Mouse (Mus musculus) hindbrain, embryonic 16.5 days (tissue): ENCODE results near the gene Srpr. TPM values are rescaled to one million over a fixed set of nuclear protein-coding genes. Genes with fewer than 3 reads are reported as not detected.
A peak's percentile ranks its signal among the peaks of the same experiment; 100 is the strongest.

Source experiments
- ATAC-seq: fragments of 200-750 bp; cut with Nextera tagmentation; 2 replicates; pipeline ENCODE4 v1.8.0; 2017; ENCODE audit warnings: moderate TSS enrichment, moderate library complexity
- H3K27ac ChIP-seq: fragments of 300-500 bp; sonication (generic); 2 replicates; pipeline ENCODE4 v1.5.1; 2014; ENCODE audit warnings: low read depth, mild to moderate bottlenecking, control low read depth, low read length, moderate library complexity
- H3K27me3 ChIP-seq: fragments of 300-500 bp; sonication (generic); replicated peaks from 2 replicates; pipeline ENCODE4 v1.6.1; 2014; ENCODE audit warnings: low read length; ENCODE audit not compliant: control insufficient read depth, insufficient read depth
- H3K36me3 ChIP-seq: fragments of 300-500 bp; sonication (generic); 2 replicates; pipeline ENCODE4 v1.6.1; 2014; ENCODE audit warnings: mild to moderate bottlenecking, low read length, moderate library complexity, mixed read lengths; ENCODE audit not compliant: control insufficient read depth, insufficient read depth
- H3K4me1 ChIP-seq: fragments of 300-500 bp; sonication (generic); 2 replicates; pipeline ENCODE4 v1.6.1; 2014; ENCODE audit warnings: low read depth, low read length; ENCODE audit not compliant: control insufficient read depth, insufficient read depth
- H3K4me2 ChIP-seq: fragments of 300-500 bp; sonication (generic); 2 replicates; pipeline ENCODE4 v1.6.1; 2014; ENCODE audit warnings: mild to moderate bottlenecking, low read length, control low read depth, moderate library complexity
- H3K4me3 ChIP-seq: fragments of 300-500 bp; sonication (generic); 2 replicates; pipeline ENCODE4 v1.5.1; 2014; ENCODE audit warnings: mild to moderate bottlenecking, low read length, control low read depth, moderate library complexity
- H3K9ac ChIP-seq: fragments of 300-500 bp; sonication (generic); 2 replicates; pipeline ENCODE4 v1.6.1; 2014; ENCODE audit warnings: low read depth, mild to moderate bottlenecking, control low read depth, low read length, moderate library complexity
- H3K9me3 ChIP-seq: fragments of 300-500 bp; sonication (generic); 2 replicates; pipeline ENCODE4 v1.6.1; 2014; ENCODE audit warnings: mild to moderate bottlenecking, low read length, moderate library complexity; ENCODE audit not compliant: control insufficient read depth
- WGBS: fragments of 180-500 bp; shearing (Covaris S2); extraction: QIAGEN DNeasy Blood & Tissue Kit; methylation state at CpG from one replicate; pipeline ENCODE4 v1.1.7; 2014; 5-methylcytosine and 5-hydroxymethylcytosine counted together
- polyA plus RNA-seq: library from polyadenylated mRNA; unstranded; fragments of >200 nt; fragmentation: Nextera tagmentation; extraction: Ambion mirVana; gene quantifications from 2 replicates; pipeline ENCODE4 v1.2.1, GENCODE M21; 2015

Srpr gene
- 63.4 and 71.8 TPM in 2 replicates for polyA plus RNA-seq

- H3K9ac ChIP-seq, result peak within 1 kb of the TSS; percentile 76
- peak; percentile 88 for ATAC-seq
- H3K36me3 ChIP-seq, result no peaks in the 10 kb centered on the region
- H3K27me3 ChIP-seq, result no peaks in the 10 kb centered on the region
- no peaks in the 10 kb centered on the region for H3K9me3 ChIP-seq
- H3K27ac ChIP-seq, result no peak within 1 kb of the TSS
- H3K4me2 ChIP-seq, result peak within 1 kb of the TSS; percentile 83
- 0% methylated on average over 38 of the region's 44 CpGs for WGBS
- peak within 1 kb of the TSS; percentile 64 for H3K4me3 ChIP-seq
- H3K4me1 ChIP-seq, result peaks cover 9% of the 10 kb centered on the region
These were observed at the start of gene Srpr, which contains the start of gene Tirap for GRCm38 (mm10) chr9:35199772-35200471. Srpr (plus strand) TSS chr9:35200175. Tirap (minus strand) TSS chr9:35200291.

- Histone ChIP-seq H3K9ac (no peak overlapping the region), H3K4me3 (no peak overlapping the region), H3K9me3 (no peaks in the 10 kb centered on the region), H3K36me3 (no peaks in the 10 kb centered on the region), H3K4me1 (no peaks in the 10 kb centered on the region), H3K4me2 (no peak overlapping the region), H3K27me3 (no peaks in the 10 kb centered on the region), H3K27ac (no peak overlapping the region)
- 92% methylated on average over 1 of the region's 1 CpGs for WGBS
- no peak for ATAC-seq
These were observed 47.1 kb upstream of the Srpr start for GRCm38 (mm10) chr9:35152923-35153322.

GRCm38 (mm10) chr9:35156002-35156710 is 43.8 kb upstream of the Srpr start:
- no peak for ATAC-seq
- H3K36me3 ChIP-seq, result no peaks in the 10 kb centered on the region
- no peak overlapping the region for H3K27ac ChIP-seq
- no peaks in the 10 kb centered on the region for H3K9me3 ChIP-seq
- no peaks in the 10 kb centered on the region for H3K4me1 ChIP-seq
- no peak overlapping the region for H3K4me3 ChIP-seq
- no peak overlapping the region for H3K9ac ChIP-seq
- 95% methylated on average over 5 of the region's 5 CpGs for WGBS
- no peaks in the 10 kb centered on the region for H3K27me3 ChIP-seq
- no peak overlapping the region for H3K4me2 ChIP-seq

- Histone ChIP-seq H3K36me3 (no peaks in the 10 kb centered on the region), H3K4me2 (no peak overlapping the region), H3K27me3 (no peaks in the 10 kb centered on the region), H3K4me1 (no peaks in the 10 kb centered on the region), H3K9ac (no peak overlapping the region), H3K9me3 (no peaks in the 10 kb centered on the region), H3K4me3 (no peak overlapping the region), H3K27ac (no peak overlapping the region)
- 91% methylated on average over 4 of the region's 4 CpGs for WGBS
- ATAC-seq, result no peak
These were observed 43.1 kb upstream of the Srpr start for GRCm38 (mm10) chr9:35156862-35157261.

GRCm38 (mm10) chr9:35158477-35158876 is 41.5 kb upstream of the Srpr start:
- no peak for ATAC-seq
- no peaks in the 10 kb centered on the region for H3K9me3 ChIP-seq
- 84% methylated on average over 3 of the region's 3 CpGs for WGBS

GRCm38 (mm10) chr9:35160662-35161061 is 39.3 kb upstream of the Srpr start:
- no peaks in the 10 kb centered on the region for H3K27me3 ChIP-seq
- no peaks in the 10 kb centered on the region for H3K9me3 ChIP-seq
- H3K36me3 ChIP-seq, result no peaks in the 10 kb centered on the region
- no peak overlapping the region for H3K4me3 ChIP-seq
- no peak overlapping the region for H3K9ac ChIP-seq
- H3K27ac ChIP-seq, result no peak overlapping the region
- no peaks in the 10 kb centered on the region for H3K4me1 ChIP-seq
- 73% methylated on average over 2 of the region's 2 CpGs for WGBS
- no peak overlapping the region for H3K4me2 ChIP-seq
- ATAC-seq, result no peak

More at GRCm38 (mm10) chr9:35158477-35158876, 41.5 kb upstream of the Srpr start:
- no peaks in the 10 kb centered on the region for H3K27me3 ChIP-seq
- H3K36me3 ChIP-seq, result no peaks in the 10 kb centered on the region
- no peak overlapping the region for H3K27ac ChIP-seq
- H3K4me1 ChIP-seq, result no peaks in the 10 kb centered on the region
- no peak overlapping the region for H3K9ac ChIP-seq
- H3K4me3 ChIP-seq, result no peak overlapping the region
- H3K4me2 ChIP-seq, result no peak overlapping the region

GRCm38 (mm10) chr9:35161721-35162120 is 38.3 kb upstream of the Srpr start:
- no peak overlapping the region for H3K27ac ChIP-seq
- no peaks in the 10 kb centered on the region for H3K4me1 ChIP-seq
- no peak overlapping the region for H3K9ac ChIP-seq
- no peak overlapping the region for H3K4me3 ChIP-seq
- H3K36me3 ChIP-seq, result no peaks in the 10 kb centered on the region
- no peak for ATAC-seq
- 93% methylated on average over 7 of the region's 7 CpGs for WGBS
- no peak overlapping the region for H3K4me2 ChIP-seq
- H3K9me3 ChIP-seq, result no peaks in the 10 kb centered on the region
- no peaks in the 10 kb centered on the region for H3K27me3 ChIP-seq

GRCm38 (mm10) chr9:35163011-35163690 is 36.8 kb upstream of the Srpr start:
- Histone ChIP-seq H3K27me3 (no peaks in the 10 kb centered on the region), H3K36me3 (no peaks in the 10 kb centered on the region), H3K4me2 (no peak overlapping the region; the same call in 1 of the 2 replicates), H3K4me3 (no peak overlapping the region), H3K4me1 (peaks cover 3% of the 10 kb centered on the region; the same call in 1 of the 2 replicates), H3K9ac (no peak overlapping the region), H3K27ac (no peak overlapping the region), H3K9me3 (no peaks in the 10 kb centered on the region)
- WGBS, result 78% methylated on average over 11 of the region's 11 CpGs
- peak; percentile 73 for ATAC-seq
